17 mouse cellular contexts compared by ENCODE assay signal in the genomic region with DNA sequence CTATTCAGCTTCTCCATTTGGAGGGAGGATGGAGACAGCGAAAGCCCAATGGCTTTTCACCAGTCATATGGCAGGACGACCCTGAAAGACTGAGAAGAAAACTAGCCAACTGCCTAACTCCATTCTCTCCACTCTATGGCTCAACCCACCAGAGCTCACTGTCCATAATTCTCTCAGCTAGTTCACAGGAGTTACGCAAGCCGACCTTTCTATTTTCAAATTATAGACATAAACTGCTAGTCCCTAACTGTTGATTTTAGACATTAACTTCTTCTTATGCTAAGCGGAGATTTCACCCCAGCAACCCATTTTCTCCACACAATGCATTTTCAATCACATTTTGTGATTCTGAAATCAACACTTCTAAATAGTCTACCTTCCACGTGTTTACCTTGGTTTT.
DNase-seq lines count a peak whose midpoint lies in the region; ATAC-seq and TF ChIP-seq lines count a peak whose summit lies in the region.
"Had no signal": no experiment of that assay in that cellular context is flagged by ENCODE, and none has a peak within 500 bp of the region (broad histone marks: within the 10 kb centered on the region; RNA-seq: fewer than 3 reads in every experiment).

No protein-coding gene starts in this region.

- WGBS in heart, adult 2 months, result 74% methylated on average over 6 of the region's 6 CpGs
- 71% methylated on average over 6 of the region's 6 CpGs for WGBS in liver, postnatal 0 days (ENCODE audit: insufficient replicate concordance)
- 58% methylated on average over 6 of the region's 6 CpGs for WGBS in liver, embryonic 12.5 days (ENCODE audit: insufficient replicate concordance)
- WGBS in forebrain, postnatal 0 days, result 87% methylated on average over 6 of the region's 6 CpGs

- ATAC-seq in liver, postnatal 0 days, result no peak
- no peak for ATAC-seq in liver, embryonic 12.5 days
- ATAC-seq in forebrain, postnatal 0 days, result no peak
- ATAC-seq: inflammation-experienced regulatory T-cells, adult 6 months; Patski had no signal

- H3K27me3 ChIP-seq in heart, adult 2 months (ENCODE audit: control insufficient read depth, insufficient read depth, low read length), result no peaks in the 10 kb centered on the region
- H3K27me3 ChIP-seq in liver, postnatal 0 days (ENCODE audit: insufficient read depth, low read length), result no peaks in the 10 kb centered on the region
- H3K27me3 ChIP-seq in liver, embryonic 12.5 days (replicated peaks), result no peaks in the 10 kb centered on the region
- H3K27me3 ChIP-seq in forebrain, postnatal 0 days (ENCODE audit: insufficient read depth, low read length), result no peaks in the 10 kb centered on the region
- H3K27me3 ChIP-seq: forebrain, embryonic 12.5 days; Patski; stomach, embryonic 15.5 days had no signal

- H3K4me3 ChIP-seq in heart, adult 2 months, result no peak overlapping the region
- H3K4me3 ChIP-seq in liver, postnatal 0 days (ENCODE audit: low read depth, low read length), result no peak overlapping the region
- H3K4me3 ChIP-seq in liver, embryonic 12.5 days, result no peak overlapping the region
- no peak overlapping the region for H3K4me3 ChIP-seq in brown adipose tissue, adult 24 weeks (ENCODE audit: insufficient read depth, low read depth, low read length)
- H3K4me3 ChIP-seq in forebrain, postnatal 0 days (ENCODE audit: low read depth, low read length), result no peak overlapping the region
- H3K4me3 ChIP-seq: forebrain, embryonic 12.5 days; stomach, embryonic 15.5 days had no signal

- TF ChIP-seq EP300 in heart, adult 2 months (IDR thresholded peaks at IDR 0.05; ENCODE audit: insufficient read depth, low read depth, low read length), result no peak
- no peak for TF ChIP-seq EP300 in liver, postnatal 0 days (IDR thresholded peaks at IDR 0.05; ENCODE audit: low read depth)

- TF ChIP-seq CTCF in heart, adult 2 months (IDR thresholded peaks at IDR 0.05), result no peak
- TF ChIP-seq CTCF in liver, postnatal 0 days (IDR thresholded peaks at IDR 0.05; ENCODE audit: low read depth), result no peak
- TF ChIP-seq CTCF in forebrain, postnatal 0 days (IDR thresholded peaks at IDR 0.05; ENCODE audit: low read depth), result no peak

- intact Hi-C loops in heart, adult 2 months (cut with DNase I), result loop anchor here (5.0 kb wide), 3 partner anchors 106 to 394 kb away; no protein-coding TSS in a partner anchor
- intact Hi-C loops in heart, postnatal 14 days (cut with DNase I), result loop anchor here (5.0 kb wide), 1 partner anchor 106 kb away; no protein-coding TSS in a partner anchor

- no peaks in the 10 kb centered on the region for H3K9me3 ChIP-seq in liver, postnatal 0 days (ENCODE audit: low read length)
- no peaks in the 10 kb centered on the region for H3K9me3 ChIP-seq in liver, embryonic 12.5 days (replicated peaks)
- no peaks in the 10 kb centered on the region for H3K9me3 ChIP-seq in forebrain, postnatal 0 days (ENCODE audit: low read length)
- H3K9me3 ChIP-seq: forebrain, embryonic 12.5 days; stomach, embryonic 15.5 days had no signal

- peak overlapping the region; percentile 71 for H3K27ac ChIP-seq in heart, adult 2 months
- H3K27ac ChIP-seq in liver, postnatal 0 days (ENCODE audit: low read depth), result 0 out of 2 replicates have a peak overlapping the region, but pooled peaks have one; percentile 4
- H3K27ac ChIP-seq in liver, embryonic 12.5 days, result no peak overlapping the region
- peak overlapping the region; percentile 62 for H3K27ac ChIP-seq in brown adipose tissue, adult 24 weeks (replicated peaks; ENCODE audit: low read depth, low read length)
- H3K27ac ChIP-seq in forebrain, postnatal 0 days (ENCODE audit: low read depth, low read length), result no peak overlapping the region
- H3K27ac ChIP-seq: forebrain, embryonic 12.5 days; liver, embryonic 14.5 days; stomach, embryonic 15.5 days had no signal

- no peak for DNase-seq in heart, adult 2 months
- no peak for DNase-seq in heart, postnatal 14 days
- no peak for DNase-seq in liver, postnatal 0 days
- DNase-seq in 416B (ENCODE audit: low read depth), result peak; percentile 11
- DNase-seq in forebrain, postnatal 0 days, result no peak
- DNase-seq: cerebellum, adult 2 months; cerebellum, postnatal 36 days; gastrocnemius, postnatal 25 days; retina, postnatal 1 day had no signal

- TF ChIP-seq POLR2A in heart, adult 2 months (IDR thresholded peaks at IDR 0.05; ENCODE audit: insufficient read depth, low read depth, low read length), result no peak

- H3K4me1 ChIP-seq in heart, adult 2 months (ENCODE audit: control insufficient read depth, insufficient read depth, low read length), result peaks cover 13% of the 10 kb centered on the region
- peaks cover 10% of the 10 kb centered on the region; the same call in 1 of the 2 replicates for H3K4me1 ChIP-seq in liver, postnatal 0 days (ENCODE audit: insufficient read depth)
- H3K4me1 ChIP-seq in liver, embryonic 12.5 days, result no peaks in the 10 kb centered on the region
- peaks cover 10% of the 10 kb centered on the region for H3K4me1 ChIP-seq in brown adipose tissue, adult 24 weeks (ENCODE audit: control insufficient read depth, insufficient read depth, insufficient read length, low read length)
- no peaks in the 10 kb centered on the region for H3K4me1 ChIP-seq in forebrain, postnatal 0 days (ENCODE audit: insufficient read depth)
- H3K4me1 ChIP-seq: forebrain, embryonic 12.5 days; stomach, embryonic 15.5 days had no signal

- H3K9ac ChIP-seq in heart, adult 2 months (ENCODE audit: low read depth, low read length), result no peak overlapping the region
- H3K9ac ChIP-seq in liver, postnatal 0 days (replicated peaks), result no peak overlapping the region
- no peak overlapping the region for H3K9ac ChIP-seq in liver, embryonic 12.5 days
- no peak overlapping the region for H3K9ac ChIP-seq in forebrain, postnatal 0 days
- H3K9ac ChIP-seq: forebrain, embryonic 12.5 days; liver, embryonic 14.5 days; stomach, embryonic 15.5 days had no signal

- no peak overlapping the region for H3K4me2 ChIP-seq in liver, postnatal 0 days (ENCODE audit: low read depth, low read length)
- H3K4me2 ChIP-seq in liver, embryonic 12.5 days, result no peak overlapping the region
- no peak overlapping the region for H3K4me2 ChIP-seq in forebrain, postnatal 0 days (ENCODE audit: low read depth)
- H3K4me2 ChIP-seq: forebrain, embryonic 12.5 days; midbrain, embryonic 11.5 days; stomach, embryonic 15.5 days had no signal

- H3K36me3 ChIP-seq in heart, adult 2 months (ENCODE audit: control insufficient read depth, insufficient read depth, low read length), result no peaks in the 10 kb centered on the region
- no peaks in the 10 kb centered on the region for H3K36me3 ChIP-seq in liver, postnatal 0 days (replicated peaks; ENCODE audit: insufficient read depth, low read length)
- H3K36me3 ChIP-seq in liver, embryonic 12.5 days, result no peaks in the 10 kb centered on the region
- H3K36me3 ChIP-seq in forebrain, postnatal 0 days (ENCODE audit: insufficient read depth), result no peaks in the 10 kb centered on the region
- H3K36me3 ChIP-seq: forebrain, embryonic 12.5 days; stomach, embryonic 15.5 days had no signal

- no peaks in the 10 kb centered on the region for H3K79me2 ChIP-seq in heart, adult 2 months (replicated peaks; ENCODE audit: control insufficient read depth, insufficient read depth, low read length)

Comparison
In these comparisons a context has a peak if more than half of its experiments do, and no peak if none do; other contexts are left out.
1. H3K27ac ChIP-seq: peak in heart, adult 2 months (single experiment), liver, postnatal 0 days (single experiment) and brown adipose tissue, adult 24 weeks (single experiment); none in liver, embryonic 12.5 days (single experiment) and forebrain, postnatal 0 days (single experiment).